Mouse (Mus musculus): ENCODE results near the gene Plpp1. TPM values are rescaled to one million over a fixed set of nuclear protein-coding genes. Genes with fewer than 3 reads are reported as not detected.
A peak's percentile ranks its signal among the peaks of the same experiment; 100 is the strongest.

Plpp1 gene
- total RNA-seq, 2 experiments from 2014 or later = 0.26 to 1.1 TPM

DNA sequence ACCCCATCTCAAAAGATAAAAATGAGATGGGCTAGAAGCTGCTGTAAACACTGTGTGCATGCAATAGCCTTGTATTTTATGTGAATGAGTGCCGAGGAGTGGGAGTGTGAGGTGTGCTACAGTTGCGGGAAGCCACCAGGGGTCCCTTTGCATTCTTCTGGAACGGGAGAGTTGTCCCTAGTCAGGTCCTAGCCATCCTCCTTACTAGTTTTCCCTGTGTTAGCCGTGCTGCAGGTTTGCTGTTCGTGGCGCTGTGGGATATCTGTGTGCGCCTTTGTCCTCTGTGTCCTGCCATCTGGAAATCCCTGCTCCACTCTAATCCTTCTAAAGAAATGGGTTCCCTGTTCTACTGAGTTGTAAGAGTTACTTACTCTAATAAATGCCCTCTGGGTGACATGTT lies 57.3 kb downstream of the Plpp1 start:
- no peak for ATAC-seq (ENCODE audit: poor library complexity, severe bottlenecking)

DNA sequence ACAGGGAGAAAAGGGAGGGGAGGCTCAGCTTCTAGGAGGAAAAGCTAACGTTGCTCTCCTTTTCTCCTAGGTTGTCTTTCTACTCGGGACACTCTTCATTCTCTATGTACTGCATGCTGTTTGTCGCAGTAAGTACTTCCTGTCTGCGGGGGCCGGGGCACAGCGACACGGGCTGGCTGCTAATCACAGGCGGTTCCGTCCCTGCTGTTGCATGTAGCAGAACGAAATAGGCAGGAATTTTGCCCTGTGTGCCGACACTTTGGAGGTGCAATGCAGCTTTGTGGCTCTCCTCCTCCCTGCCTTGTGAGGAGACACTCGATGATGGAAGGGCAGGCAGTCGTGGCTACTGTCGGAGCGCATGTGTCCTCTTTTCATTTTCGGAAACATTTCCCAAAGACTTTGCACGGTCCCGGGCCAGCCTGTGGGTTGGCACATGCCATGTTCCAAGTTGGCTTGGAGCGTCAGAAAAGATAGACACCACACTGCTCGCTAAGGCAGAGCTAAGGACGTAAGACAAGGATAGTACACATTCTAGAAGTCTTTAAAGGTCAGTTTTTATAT lies 59.1 kb downstream of the Plpp1 start:
- ATAC-seq (ENCODE audit: poor library complexity, severe bottlenecking) = no peak

DNA sequence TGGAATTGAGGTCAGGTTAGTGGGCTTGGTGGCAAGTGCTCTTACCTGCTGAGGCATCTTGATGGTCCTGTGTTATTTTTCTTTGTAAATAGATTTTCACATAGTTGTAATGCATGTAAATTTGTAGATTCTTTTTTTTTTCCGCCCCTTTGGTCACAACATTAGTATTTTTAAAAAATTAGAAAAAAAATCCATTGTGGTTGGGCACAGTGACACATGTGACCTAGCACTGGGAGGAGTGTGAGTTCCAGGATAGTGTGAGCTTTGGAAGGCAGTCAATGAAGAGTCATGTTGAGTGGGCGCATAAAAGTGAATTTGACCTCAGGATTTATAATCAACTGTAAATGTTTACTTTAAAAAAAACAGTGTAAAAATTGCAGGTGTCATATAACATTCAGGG lies 59.8 kb downstream of the Plpp1 start:
- ATAC-seq (ENCODE audit: poor library complexity, severe bottlenecking) = no peak

DNA sequence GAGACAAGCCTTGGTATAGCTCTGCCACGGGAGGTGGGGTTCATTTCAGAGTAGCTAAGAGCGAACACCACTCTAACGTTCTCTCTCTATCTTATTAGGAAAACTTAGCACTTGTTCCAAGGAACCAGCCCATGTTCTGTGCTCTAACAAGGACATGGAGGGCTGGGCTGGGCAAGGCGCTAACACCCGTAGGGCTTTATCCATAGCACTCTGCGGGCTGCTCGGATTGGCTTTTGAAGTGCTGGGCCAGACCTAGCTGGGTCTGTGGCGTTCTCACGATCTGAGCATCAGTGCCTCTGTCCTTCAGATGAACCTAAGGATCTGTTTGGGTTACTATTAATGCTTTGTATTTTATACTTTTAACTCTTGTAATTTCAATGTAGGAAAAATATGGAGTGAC lies 60.3 kb downstream of the Plpp1 start:
- no peak for ATAC-seq (ENCODE audit: poor library complexity, severe bottlenecking)

DNA sequence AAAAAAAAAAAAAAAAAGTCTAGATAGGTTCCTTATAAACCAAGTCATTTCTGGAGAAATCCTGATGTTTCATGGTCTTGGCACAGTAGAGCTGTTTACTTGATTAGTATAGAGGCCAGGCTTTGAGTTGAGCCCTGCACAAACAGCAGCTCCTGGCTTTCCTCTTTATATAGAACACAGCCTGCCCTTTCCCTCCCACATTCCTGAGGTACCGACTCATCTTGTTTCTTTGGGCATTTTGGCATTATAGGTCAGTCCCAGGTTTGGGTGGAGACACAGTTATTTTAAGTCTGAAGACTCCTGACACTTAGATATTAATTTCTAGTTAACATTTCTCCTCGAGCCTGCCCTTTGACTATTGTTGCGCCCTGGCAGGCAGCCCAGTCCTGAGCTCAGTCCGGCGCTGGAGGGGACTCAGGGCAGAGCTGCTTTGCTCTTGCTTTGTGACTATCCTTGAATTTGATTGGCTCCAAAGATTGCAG lies 61.3 kb downstream of the Plpp1 start:
- ATAC-seq (ENCODE audit: poor library complexity, severe bottlenecking) = no peak

DNA sequence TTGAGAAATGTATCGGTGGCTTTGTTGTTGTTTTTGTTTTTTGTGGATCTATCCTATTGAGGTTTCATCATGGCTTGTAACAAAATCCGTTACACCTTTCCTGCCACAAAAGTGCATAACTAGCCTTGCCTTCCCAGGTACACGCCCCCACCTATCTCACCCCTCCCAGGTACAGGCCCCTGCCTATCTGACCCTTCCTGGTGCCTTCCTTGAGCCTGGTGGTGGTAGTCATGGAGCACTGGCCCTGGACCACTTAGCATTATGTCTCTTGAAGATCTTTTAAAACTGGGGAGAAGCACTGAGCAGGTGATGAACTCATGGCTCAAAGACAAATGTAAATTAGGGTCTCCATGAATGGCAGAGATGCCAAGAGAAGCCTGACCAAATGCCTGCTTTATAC lies 61.8 kb downstream of the Plpp1 start:
- ATAC-seq (ENCODE audit: poor library complexity, severe bottlenecking) = no peak

DNA sequence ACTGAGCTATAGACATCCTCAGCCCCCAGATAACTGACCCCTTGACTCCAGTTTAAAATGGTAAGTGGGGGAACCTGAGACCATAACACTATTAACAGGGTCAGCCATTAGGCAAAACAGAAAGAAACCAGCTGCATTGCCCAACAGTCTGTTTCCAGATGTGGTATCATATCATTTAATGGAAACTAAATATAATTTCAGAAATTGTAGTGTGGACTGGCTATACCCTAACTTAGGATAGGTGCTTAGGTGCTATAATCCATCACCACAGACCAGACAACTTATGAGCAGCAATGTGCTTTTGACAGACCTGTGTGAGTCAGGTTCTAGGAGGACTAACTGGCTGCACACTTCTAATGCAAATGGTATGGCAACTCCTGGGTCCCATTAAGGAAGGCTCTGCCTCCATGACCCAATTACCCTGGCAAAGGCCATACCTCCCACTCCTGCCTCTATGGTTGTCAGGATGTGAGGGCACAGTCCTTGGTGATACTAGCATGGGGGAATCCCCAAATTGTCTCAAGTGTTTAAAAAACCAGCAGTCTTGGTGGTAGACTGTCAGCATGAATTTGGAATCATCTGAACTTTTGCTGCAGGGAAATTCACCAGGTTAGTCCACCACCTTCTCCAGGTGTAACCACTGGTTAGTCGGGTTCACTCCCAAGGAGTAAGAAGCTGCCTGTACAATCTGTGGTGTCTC lies 62.5 kb downstream of the Plpp1 start:
- ATAC-seq (ENCODE audit: poor library complexity, severe bottlenecking) = no peak

DNA sequence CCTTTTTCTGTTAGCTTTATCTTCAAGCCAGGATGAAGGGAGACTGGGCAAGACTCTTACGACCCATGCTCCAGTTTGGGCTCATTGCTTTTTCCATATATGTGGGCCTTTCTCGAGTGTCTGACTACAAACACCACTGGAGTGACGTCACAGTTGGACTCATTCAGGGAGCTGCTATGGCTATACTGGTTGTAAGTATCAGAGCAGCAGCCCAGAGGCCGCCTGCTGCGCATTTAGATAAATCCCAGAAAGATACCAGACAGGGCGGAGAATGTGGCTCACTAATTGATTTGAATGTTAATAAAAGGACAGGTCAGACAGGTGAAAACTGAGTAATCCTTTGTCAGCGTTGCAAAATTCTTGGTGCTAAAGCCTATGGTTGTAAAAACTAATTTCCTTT lies 66.2 kb downstream of the Plpp1 start:
- ATAC-seq (ENCODE audit: poor library complexity, severe bottlenecking) = no peak

DNA sequence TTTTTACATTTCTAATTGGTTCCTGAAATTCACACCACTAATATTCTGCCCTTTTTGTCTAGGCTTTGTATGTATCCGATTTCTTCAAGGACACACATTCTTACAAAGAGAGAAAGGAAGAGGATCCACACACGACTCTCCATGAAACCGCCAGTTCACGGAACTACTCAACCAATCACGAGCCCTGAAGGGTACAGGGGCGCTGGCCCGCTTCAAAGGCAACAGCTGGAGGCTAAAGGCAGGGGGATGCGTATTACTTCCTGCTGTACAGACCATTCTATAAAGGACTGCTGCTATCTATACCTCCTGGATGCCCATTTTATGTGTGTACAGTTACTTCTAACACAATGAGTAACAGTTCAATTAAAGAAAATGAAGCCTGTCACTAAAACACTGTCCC lies 66.8 kb downstream of the Plpp1 start:
- no peak for ATAC-seq (ENCODE audit: poor library complexity, severe bottlenecking)

DNA sequence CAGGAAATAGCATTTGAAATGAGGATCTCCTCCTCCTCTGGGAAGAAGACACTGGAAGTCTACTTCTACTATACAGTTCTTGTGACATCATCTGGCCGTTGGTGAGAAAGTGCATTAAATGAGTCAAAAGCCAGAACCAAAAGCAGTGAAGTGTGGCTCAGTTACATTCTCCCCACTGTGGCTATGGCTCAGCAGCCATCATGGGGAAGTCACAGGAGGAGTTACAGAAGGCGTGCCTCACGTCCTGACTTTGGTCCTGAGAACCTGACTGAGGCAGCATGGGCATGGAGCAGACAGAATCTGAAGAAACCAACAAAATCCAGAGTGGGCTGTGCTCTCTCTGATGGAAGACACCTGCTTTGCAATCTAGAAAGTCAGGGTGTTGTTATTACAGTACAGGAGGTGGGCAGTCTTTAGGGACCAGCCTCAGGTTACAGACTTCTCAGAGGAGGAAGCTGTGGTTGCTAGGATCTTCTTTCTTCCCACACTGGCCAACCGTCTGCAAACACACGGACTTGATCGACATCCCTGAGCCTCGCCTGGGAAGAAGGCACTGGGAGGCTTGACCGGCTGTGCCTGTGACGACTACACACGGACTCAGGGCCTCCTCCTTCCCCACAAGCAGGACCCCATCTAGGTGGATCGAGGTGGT lies 69.6 kb downstream of the Plpp1 start:
- ATAC-seq (ENCODE audit: poor library complexity, severe bottlenecking) = 0 out of 2 replicates have a peak, but pooled peaks have one; percentile 23

DNA sequence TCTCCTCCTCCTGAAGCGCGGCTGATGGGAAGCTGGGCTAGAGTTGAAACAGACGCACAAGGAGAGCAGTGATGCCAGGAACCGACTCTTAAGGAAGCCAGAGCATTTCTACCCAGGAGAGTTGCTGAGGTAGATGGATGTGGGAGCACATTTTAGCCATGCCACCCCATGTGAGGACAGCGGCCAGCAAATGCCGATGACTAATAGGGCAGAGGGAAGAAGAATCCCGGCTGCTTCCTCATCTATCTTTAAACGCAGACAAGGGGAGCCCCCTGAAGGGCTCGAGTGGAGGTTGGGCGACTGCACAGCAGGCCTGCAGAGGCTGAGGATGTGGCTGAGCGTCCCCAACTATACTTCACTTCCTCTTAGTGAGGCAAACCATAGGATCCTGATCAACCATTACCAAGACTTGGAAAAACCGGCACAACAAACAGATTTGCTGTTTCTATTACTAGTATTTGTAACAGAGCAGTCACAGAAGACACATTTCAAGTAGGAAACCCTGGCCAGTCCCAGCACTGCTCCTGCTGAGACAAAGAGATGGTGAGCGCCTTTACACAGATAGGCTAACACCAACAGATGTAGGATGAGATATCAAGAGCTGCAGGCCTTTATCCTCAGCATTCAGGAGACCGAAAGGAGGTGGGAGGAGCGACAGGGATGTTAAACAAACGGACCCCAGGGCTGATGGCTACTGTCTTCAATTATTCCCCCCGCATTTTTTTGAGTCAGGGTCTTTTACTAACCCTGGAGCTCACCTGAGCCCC lies 71.1 kb downstream of the Plpp1 start:
- ATAC-seq (ENCODE audit: poor library complexity, severe bottlenecking) = peak; percentile 55

DNA sequence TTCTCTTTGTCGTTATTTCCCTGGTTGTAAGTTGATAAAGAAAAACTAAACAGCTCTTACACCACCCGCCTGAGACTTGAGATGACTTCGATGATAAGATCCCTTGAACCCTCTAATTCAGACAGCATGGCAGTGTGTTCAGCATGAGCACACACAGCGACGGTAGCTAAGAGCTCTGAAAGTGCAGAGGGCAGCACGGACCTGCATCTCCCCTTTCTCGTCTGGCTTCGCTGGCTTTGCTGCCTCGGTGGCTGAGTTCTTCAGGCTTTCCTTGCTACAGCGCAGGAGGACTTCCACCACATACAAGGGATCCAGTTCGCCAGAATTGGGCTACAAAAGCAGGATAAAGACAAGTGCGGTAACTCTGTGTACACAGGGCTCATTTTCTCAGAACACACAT lies 86.6 kb downstream of the Plpp1 start:
- no peak for ATAC-seq (ENCODE audit: poor library complexity, severe bottlenecking)

DNA sequence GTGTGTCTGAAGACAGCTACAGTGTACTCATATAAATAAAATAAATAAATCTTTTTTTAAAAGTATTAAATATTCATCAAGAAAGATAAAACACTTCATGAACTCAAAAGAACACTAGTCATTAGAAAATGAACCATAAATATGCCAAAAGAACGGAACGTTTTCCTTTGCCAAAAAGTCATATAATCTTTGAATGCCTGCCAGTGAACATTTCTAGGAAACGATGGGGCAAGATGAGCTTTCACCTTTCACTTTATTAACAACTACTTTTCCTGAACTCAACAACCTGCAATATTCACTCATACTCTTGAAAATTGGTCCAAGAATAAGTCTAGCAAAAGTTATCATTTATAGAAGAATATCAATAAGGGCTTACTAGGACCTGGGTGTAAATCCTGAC lies 101.6 kb downstream of the Plpp1 start:
- ATAC-seq (ENCODE audit: poor library complexity, severe bottlenecking) = no peak

DNA sequence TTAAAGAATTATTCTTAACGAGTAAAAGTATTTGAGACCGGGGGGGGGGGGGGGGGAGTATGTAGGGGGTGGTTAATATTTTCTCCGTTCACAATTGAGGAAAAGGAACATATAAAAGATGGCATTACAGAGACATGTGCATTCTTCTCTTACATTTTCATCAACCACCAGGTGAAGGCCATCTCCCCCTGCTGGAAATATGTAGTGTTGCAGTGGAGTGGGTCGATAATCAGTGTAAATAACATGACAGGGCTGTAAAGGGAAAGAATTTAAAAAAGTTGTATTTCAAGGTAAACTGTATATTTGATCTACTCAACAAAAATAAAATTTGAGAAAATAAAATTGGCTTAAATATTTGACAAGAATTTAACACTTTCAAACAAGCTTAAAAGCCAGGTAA lies 109.1 kb downstream of the Plpp1 start:
- ATAC-seq (ENCODE audit: poor library complexity, severe bottlenecking) = peak; percentile 82

DNA sequence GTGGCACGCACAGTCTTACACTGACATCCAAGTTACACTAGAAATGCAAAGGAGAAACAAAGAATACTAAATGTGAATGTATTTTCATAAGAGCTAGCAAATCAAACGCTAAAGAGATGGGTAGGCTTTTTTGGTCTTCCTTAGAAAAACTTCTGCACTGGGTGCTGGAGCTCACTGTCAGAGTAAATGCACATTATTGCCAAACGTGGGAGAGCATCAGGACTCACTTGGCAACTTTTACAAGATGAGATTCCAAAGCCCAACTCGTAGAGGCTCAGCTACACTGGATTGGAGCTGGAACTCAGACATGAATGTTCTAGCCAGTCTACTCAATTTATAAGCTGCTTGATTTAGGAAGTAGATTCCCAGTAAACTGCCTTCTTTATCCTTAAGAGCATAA lies 109.8 kb downstream of the Plpp1 start:
- no peak for ATAC-seq (ENCODE audit: poor library complexity, severe bottlenecking)

Other genes with a start within 250 kb of the Plpp1 start
- 2.7 and 3.0 TPM in 2 replicates for gene Il31ra, start 206.4 kb upstream of the Plpp1 start, total RNA-seq (2015)
- gene Il31ra, start 206.4 kb upstream of the Plpp1 start, total RNA-seq (2017) = 4.0 and 4.3 TPM in 2 replicates
- 0.39 TPM in 1 of 2 replicates, not detected in the other for gene Ddx4, start 148.3 kb upstream of the Plpp1 start, total RNA-seq (2015)
- 0.29 TPM in 1 of 2 replicates, not detected in the other for gene Ddx4, start 148.3 kb upstream of the Plpp1 start, total RNA-seq (2017)
- 26.5 and 29.0 TPM in 2 replicates for gene Slc38a9, start 140.0 kb upstream of the Plpp1 start, total RNA-seq (2015)
- gene Slc38a9, start 140.0 kb upstream of the Plpp1 start, total RNA-seq (2017) = 18.0 and 24.0 TPM in 2 replicates
- gene Mtrex, start 126.6 kb downstream of the Plpp1 start, total RNA-seq (2015) = 46.6 and 47.3 TPM in 2 replicates
- gene Mtrex, start 126.6 kb downstream of the Plpp1 start, total RNA-seq (2017) = 47.5 and 51.9 TPM in 2 replicates
- gene Dhx29, start 126.7 kb downstream of the Plpp1 start, total RNA-seq (2015) = 9.9 and 12.0 TPM in 2 replicates
- gene Dhx29, start 126.7 kb downstream of the Plpp1 start, total RNA-seq (2017) = 14.7 and 14.9 TPM in 2 replicates
- gene Ccno, start 187.0 kb downstream of the Plpp1 start, total RNA-seq (2015) = 2.8 and 4.7 TPM in 2 replicates
- gene Ccno, start 187.0 kb downstream of the Plpp1 start, total RNA-seq (2017) = 4.1 and 5.9 TPM in 2 replicates
- gene Mcidas, start 193.1 kb downstream of the Plpp1 start, total RNA-seq (2015) = not detected in 2 replicates
- not detected in 2 replicates for gene Mcidas, start 193.1 kb downstream of the Plpp1 start, total RNA-seq (2017)
- gene Cdc20b, start 234.3 kb downstream of the Plpp1 start, total RNA-seq (2015) = not detected in 2 replicates
- gene Cdc20b, start 234.3 kb downstream of the Plpp1 start, total RNA-seq (2017) = not detected in 2 replicates
- gene Gpx8, start 245.6 kb downstream of the Plpp1 start, total RNA-seq (2015) = 0.85 TPM in 1 of 2 replicates, not detected in the other
- gene Gpx8, start 245.6 kb downstream of the Plpp1 start, total RNA-seq (2017) = 1.9 TPM in 1 of 2 replicates, not detected in the other